Mouse (Mus musculus): ENCODE measurements around the gene Top2a. TPM values are rescaled to one million over a fixed set of nuclear protein-coding genes. Genes with fewer than 3 reads are reported as not detected.
A peak's percentile ranks its signal among the peaks of the same experiment; 100 is the strongest.

Gene Top2a
- polyA plus RNA-seq, 1 experiment from 2014 or later, result 362 TPM

DNA sequence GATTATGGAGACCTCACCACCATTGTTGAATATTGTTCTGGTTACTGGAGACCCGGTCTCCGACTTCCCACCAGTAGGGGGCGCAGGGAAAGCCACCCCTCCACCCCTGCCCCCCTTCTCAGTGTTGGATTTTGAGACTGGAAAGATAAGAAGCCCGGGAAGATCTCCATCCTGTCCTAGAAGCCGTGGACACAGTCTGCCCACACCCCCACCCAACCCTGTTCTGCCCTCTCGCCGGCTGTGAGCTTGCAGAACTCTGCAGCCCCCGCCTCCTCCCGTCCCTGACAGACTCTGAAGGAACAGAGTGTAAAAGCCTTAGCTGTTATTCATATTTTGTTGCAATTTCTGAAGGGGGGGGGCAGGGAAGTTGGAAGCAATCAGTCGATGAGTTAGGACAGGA is 69.6 kb downstream of the Top2a start:
- WGBS, result 11% methylated on average over 10 of the region's 10 CpGs
- ATAC-seq (ENCODE audit: insufficient number of reproducible peaks, insufficient read depth, low FRiP score, low TSS enrichment, low read depth), result no peak
- Histone ChIP-seq H3K27ac (peak overlapping the region; percentile 69), H3K36me3 (peaks cover 60% of the 10 kb centered on the region), H3K27me3 (no peaks in the 10 kb centered on the region), H3K4me2 (peak overlapping the region; percentile 39), H3K9ac (replicated peaks) (no peak overlapping the region), H3K9me3 (no peaks in the 10 kb centered on the region), H3K4me1 (replicated peaks) (peaks cover 68% of the 10 kb centered on the region), H3K4me3 (replicated peaks) (no peak overlapping the region)

DNA sequence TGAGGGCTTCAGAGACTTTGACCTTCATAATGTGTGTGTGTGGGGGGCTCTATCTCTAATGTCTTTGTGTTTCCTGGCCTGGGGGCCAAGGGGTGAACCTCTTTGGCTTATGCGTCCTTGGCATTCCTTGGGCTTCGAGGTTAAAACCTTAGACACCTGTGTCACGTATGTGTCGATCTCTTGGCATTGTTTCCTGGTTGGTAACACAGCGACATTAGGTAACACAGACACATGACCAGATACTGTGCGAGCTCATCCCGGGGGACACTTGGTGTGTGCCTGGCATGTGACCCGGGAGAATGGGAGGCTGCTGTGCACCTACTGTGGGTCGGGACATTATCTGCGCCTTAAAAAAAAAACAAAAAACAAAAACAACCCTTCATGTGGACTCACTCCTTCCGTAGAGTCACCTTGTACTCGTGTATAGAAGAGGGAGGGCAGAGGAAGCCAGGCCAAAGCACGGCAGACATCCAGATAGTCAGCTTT is 70.1 kb downstream of the Top2a start:
- Histone ChIP-seq H3K27me3 (no peaks in the 10 kb centered on the region), H3K9ac (replicated peaks) (no peak overlapping the region), H3K9me3 (no peaks in the 10 kb centered on the region), H3K4me2 (peak overlapping the region; percentile 39; the same call in 1 of the 2 replicates), H3K36me3 (peaks cover 63% of the 10 kb centered on the region), H3K4me1 (replicated peaks) (peaks cover 67% of the 10 kb centered on the region), H3K27ac (peak overlapping the region; percentile 69), H3K4me3 (replicated peaks) (no peak overlapping the region)
- 35% methylated on average over 13 of the region's 13 CpGs for WGBS
- ATAC-seq (ENCODE audit: insufficient number of reproducible peaks, insufficient read depth, low FRiP score, low TSS enrichment, low read depth), result no peak

DNA sequence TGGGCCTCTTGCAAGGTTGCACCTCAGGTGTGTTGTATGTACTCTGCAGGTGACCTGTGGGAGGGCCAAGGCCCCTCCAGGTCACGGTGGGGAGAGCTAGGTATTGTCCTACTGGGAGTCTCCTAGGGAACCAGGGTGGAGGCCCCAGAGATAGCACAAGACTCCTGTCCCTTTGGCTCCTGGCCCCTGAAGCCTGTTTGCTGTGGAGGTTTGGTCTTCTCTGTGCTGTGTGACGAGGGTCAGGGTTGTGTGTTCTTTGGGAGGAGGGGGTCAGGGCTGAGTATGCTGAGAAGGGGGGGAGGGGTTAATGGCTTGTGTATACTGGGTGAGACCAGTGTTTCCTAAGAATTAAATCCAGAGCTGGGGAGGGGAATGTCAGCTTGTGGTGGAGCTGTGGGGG is 70.6 kb downstream of the Top2a start:
- no peak overlapping the region for H3K9ac ChIP-seq (replicated peaks)
- 14% methylated on average over 2 of the region's 2 CpGs for WGBS
- H3K27me3 ChIP-seq, result no peaks in the 10 kb centered on the region
- ATAC-seq (ENCODE audit: insufficient number of reproducible peaks, insufficient read depth, low FRiP score, low TSS enrichment, low read depth), result no peak
- no peaks in the 10 kb centered on the region for H3K9me3 ChIP-seq
- peaks cover 63% of the 10 kb centered on the region for H3K4me1 ChIP-seq (replicated peaks)
- peak overlapping the region; percentile 41; the same call in 1 of the 2 replicates for H3K27ac ChIP-seq
- no peak overlapping the region for H3K4me2 ChIP-seq
- peaks cover 58% of the 10 kb centered on the region for H3K36me3 ChIP-seq
- H3K4me3 ChIP-seq (replicated peaks), result 0 out of 2 replicates have a peak overlapping the region, but pooled peaks have one; percentile 3

DNA sequence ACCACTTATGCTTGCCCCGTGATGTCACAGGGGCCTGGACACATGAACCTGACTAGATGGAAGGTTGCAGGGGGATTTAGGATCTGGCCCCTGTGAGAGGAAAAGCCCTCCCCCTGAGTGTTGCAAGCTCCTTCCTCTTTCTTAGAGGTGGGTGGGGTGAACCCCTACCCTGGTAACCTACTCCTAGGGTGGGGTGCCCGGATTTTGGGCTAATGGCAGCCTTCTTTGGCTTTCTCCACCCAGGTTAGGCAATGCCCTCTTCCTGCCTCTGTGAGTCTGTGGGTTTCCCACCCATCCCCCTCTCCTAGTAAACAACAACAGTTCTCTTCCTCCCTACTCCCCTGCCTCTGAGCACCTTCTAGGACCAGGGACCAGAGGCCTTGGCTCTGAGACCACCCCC is 71.3 kb downstream of the Top2a start:
- ATAC-seq (ENCODE audit: insufficient number of reproducible peaks, insufficient read depth, low FRiP score, low TSS enrichment, low read depth), result no peak
- Histone ChIP-seq H3K4me2 (no peak overlapping the region), H3K9ac (replicated peaks) (no peak overlapping the region), H3K36me3 (peaks cover 56% of the 10 kb centered on the region), H3K27ac (peak overlapping the region; percentile 41), H3K4me3 (replicated peaks) (no peak overlapping the region), H3K27me3 (no peaks in the 10 kb centered on the region), H3K9me3 (no peaks in the 10 kb centered on the region), H3K4me1 (replicated peaks) (peaks cover 65% of the 10 kb centered on the region)
- 50% methylated on average over 2 of the region's 2 CpGs for WGBS

GRCm38 (mm10) chr11:98952111-98952510 is 71.9 kb downstream of the Top2a start:
- H3K9ac ChIP-seq (replicated peaks), result no peak overlapping the region
- no peaks in the 10 kb centered on the region for H3K9me3 ChIP-seq
- peak overlapping the region; percentile 25; the same call in 1 of the 2 replicates for H3K27ac ChIP-seq
- peaks cover 72% of the 10 kb centered on the region for H3K4me1 ChIP-seq (replicated peaks)
- no peak overlapping the region for H3K4me3 ChIP-seq (replicated peaks)
- H3K4me2 ChIP-seq, result no peak overlapping the region
- no peak for ATAC-seq (ENCODE audit: insufficient number of reproducible peaks, insufficient read depth, low FRiP score, low TSS enrichment, low read depth)
- 83% methylated on average over 1 of the region's 1 CpGs for WGBS
- peaks cover 56% of the 10 kb centered on the region for H3K36me3 ChIP-seq
- H3K27me3 ChIP-seq, result no peaks in the 10 kb centered on the region

DNA sequence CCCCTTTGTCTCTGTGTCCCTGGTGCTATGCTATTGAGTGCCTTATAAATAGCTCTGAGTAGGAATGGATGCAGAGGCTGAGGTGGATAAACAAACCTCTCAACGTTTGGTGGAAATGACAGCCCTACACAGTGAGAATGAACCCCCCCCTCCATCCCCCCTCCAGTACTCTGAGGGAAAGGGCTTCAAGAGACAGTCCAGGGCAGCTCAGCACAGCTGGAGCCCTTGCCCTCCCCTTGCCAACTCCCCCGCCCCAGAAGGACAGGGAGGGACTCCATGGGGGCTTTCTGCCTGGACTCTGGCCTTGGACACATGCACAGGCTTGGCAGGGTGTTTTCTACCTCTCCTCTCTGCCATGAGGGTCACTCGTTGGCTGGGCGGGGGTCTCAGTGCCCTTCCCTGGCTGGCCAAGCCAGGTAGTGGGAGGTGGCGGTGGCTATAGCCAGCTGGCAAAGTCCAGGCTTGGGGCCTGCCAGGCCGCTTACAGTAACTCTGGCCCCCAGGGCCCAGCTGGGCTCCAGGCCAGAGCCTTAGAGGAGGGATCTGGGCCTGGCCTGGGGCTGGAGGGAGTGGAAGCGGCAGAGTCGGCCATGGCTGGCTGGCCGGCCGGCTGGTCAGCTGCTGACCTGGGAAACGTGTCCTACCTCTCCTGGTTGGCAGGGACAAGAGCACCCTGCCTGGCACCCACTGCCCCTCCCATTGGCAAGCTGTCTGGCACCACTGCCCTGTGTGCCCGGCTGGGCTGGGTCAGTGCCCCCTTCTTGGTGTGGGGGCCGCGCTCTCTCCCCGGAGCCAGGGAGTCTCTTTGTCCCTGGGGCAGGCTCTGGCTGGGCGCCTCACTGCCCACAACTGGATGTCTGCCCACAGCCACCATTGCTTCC is 72.7 kb downstream of the Top2a start:
- Histone ChIP-seq H3K4me1 (replicated peaks) (peaks cover 74% of the 10 kb centered on the region), H3K9me3 (no peaks in the 10 kb centered on the region), H3K4me2 (no peak overlapping the region), H3K27ac (peak overlapping the region; percentile 20; the same call in 1 of the 2 replicates), H3K4me3 (replicated peaks) (no peak overlapping the region), H3K36me3 (peaks cover 49% of the 10 kb centered on the region), H3K27me3 (no peaks in the 10 kb centered on the region), H3K9ac (replicated peaks) (peak overlapping the region; percentile 18; the same call in 1 of the 2 replicates)
- no peak for ATAC-seq (ENCODE audit: insufficient number of reproducible peaks, insufficient read depth, low FRiP score, low TSS enrichment, low read depth)
- 76% methylated on average over 16 of the region's 16 CpGs for WGBS

DNA sequence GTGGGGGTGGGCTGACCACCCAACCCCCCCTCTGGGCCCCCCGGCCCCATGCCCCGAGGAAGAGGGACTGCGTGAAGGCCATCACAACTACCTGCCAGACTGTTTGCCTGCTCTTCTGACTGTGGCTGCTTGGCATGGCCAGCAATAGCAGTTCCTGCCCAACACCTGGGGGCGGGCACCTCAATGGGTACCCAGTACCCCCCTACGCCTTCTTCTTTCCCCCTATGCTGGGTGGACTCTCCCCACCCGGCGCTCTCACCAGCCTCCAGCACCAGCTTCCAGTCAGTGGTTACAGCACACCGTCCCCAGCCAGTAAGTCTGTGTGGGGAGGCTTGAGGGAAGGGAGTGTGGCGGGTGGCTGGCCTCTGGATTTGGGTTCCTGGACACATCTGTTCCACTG is 73.5 kb downstream of the Top2a start:
- no peak for ATAC-seq (ENCODE audit: insufficient number of reproducible peaks, insufficient read depth, low FRiP score, low TSS enrichment, low read depth)
- no peak overlapping the region for H3K9ac ChIP-seq (replicated peaks)
- H3K27me3 ChIP-seq, result no peaks in the 10 kb centered on the region
- H3K9me3 ChIP-seq, result no peaks in the 10 kb centered on the region
- peaks cover 76% of the 10 kb centered on the region for H3K4me1 ChIP-seq (replicated peaks)
- H3K27ac ChIP-seq, result no peak overlapping the region
- peaks cover 48% of the 10 kb centered on the region for H3K36me3 ChIP-seq
- no peak overlapping the region for H3K4me3 ChIP-seq (replicated peaks)
- no peak overlapping the region for H3K4me2 ChIP-seq
- WGBS, result 93% methylated on average over 9 of the region's 9 CpGs

GRCm38 (mm10) chr11:98949958-98950460 is 74.0 kb downstream of the Top2a start:
- Histone ChIP-seq H3K4me2 (0 out of 2 replicates have a peak overlapping the region, but pooled peaks have one; percentile 4), H3K9me3 (no peaks in the 10 kb centered on the region), H3K27ac (no peak overlapping the region), H3K9ac (replicated peaks) (no peak overlapping the region), H3K36me3 (peaks cover 48% of the 10 kb centered on the region), H3K27me3 (no peaks in the 10 kb centered on the region), H3K4me3 (replicated peaks) (no peak overlapping the region), H3K4me1 (replicated peaks) (peaks cover 76% of the 10 kb centered on the region)
- 82% methylated on average over 7 of the region's 7 CpGs for WGBS
- no peak for ATAC-seq (ENCODE audit: insufficient number of reproducible peaks, insufficient read depth, low FRiP score, low TSS enrichment, low read depth)

GRCm38 (mm10) chr11:98949242-98949957 is 74.6 kb downstream of the Top2a start:
- Histone ChIP-seq H3K27me3 (no peaks in the 10 kb centered on the region), H3K4me1 (replicated peaks) (peaks cover 76% of the 10 kb centered on the region), H3K4me3 (replicated peaks) (no peak overlapping the region), H3K9ac (replicated peaks) (0 out of 2 replicates have a peak overlapping the region, but pooled peaks have one; percentile 18), H3K9me3 (no peaks in the 10 kb centered on the region), H3K36me3 (peaks cover 48% of the 10 kb centered on the region), H3K4me2 (0 out of 2 replicates have a peak overlapping the region, but pooled peaks have one; percentile 4), H3K27ac (no peak overlapping the region)
- 77% methylated on average over 11 of the region's 12 CpGs for WGBS
- ATAC-seq (ENCODE audit: insufficient number of reproducible peaks, insufficient read depth, low FRiP score, low TSS enrichment, low read depth), result no peak

- Histone ChIP-seq H3K9me3 (no peaks in the 10 kb centered on the region), H3K9ac (replicated peaks) (no peak overlapping the region), H3K4me1 (replicated peaks) (peaks cover 76% of the 10 kb centered on the region), H3K4me3 (replicated peaks) (no peak overlapping the region), H3K27ac (no peak overlapping the region), H3K4me2 (no peak overlapping the region), H3K36me3 (peaks cover 54% of the 10 kb centered on the region), H3K27me3 (no peaks in the 10 kb centered on the region)
- WGBS, result 80% methylated on average over 18 of the region's 18 CpGs
- ATAC-seq (ENCODE audit: insufficient number of reproducible peaks, insufficient read depth, low FRiP score, low TSS enrichment, low read depth), result no peak
Measured at GRCm38 (mm10) chr11:98947969-98948569, 75.9 kb downstream of the Top2a start.
